Mouse (Mus musculus): ENCODE measurements around the gene Mindy1. TPM values are rescaled to one million over a fixed set of nuclear protein-coding genes. Genes with fewer than 3 reads are reported as not detected.

Mindy1 gene
- polyA plus RNA-seq (2012; rRNA removed), result 89.1 and 95.2 TPM in 2 replicates

DNA sequence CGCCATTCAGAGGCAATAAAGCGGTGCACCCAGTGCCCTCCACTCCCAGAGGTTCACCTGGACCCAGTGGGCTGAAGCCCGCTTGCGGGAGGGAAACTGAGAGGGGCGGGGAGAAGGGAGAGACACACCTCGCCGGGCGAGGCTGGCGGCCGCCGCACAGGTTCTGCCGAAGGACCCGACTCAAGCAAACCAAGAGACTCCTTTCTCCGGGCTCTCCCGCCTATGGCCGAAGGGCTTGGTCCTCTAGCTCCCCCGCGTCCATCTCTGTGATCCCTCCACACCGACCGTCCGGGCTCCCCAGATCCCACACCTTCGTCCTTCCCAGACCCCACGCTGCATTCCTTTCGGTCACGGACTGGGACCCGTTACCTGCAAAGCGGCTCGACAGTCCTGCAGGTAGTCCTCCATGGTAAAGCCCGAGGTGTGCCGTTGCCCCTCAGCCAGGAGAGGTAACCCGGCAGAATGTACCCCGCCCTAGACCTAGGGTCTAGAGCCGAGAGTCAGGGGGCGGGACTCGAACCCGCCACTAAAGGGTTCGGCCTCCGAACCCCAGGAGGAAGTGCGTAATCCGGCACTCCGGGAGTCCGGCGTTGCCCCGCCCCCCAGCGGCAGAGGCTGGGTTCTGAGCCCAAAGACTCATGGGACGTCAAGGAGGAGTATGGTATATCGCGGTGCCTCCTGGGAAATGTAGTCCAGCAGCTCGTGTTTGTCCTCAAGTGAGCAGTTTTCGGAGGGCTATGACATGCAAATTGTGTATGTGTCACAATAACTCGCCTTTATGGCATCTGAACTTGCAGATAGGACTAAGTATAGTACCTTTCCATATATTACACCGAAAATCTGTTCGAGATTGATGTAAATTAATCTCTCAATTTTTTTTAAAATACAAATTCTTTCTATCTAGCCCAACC lies at the start of gene Mindy1, which contains the start of gene Prune1:
Gene Mindy1, plus strand, starts transcription at position 130 of the 911 bp plus-strand sequence.
Gene Prune1, minus strand, starts transcription at position 861 of the 911 bp plus-strand sequence.
- DNase-seq, result peak; percentile 96
- under 1% methylated on average over 53 of the region's 53 CpGs for WGBS

DNA sequence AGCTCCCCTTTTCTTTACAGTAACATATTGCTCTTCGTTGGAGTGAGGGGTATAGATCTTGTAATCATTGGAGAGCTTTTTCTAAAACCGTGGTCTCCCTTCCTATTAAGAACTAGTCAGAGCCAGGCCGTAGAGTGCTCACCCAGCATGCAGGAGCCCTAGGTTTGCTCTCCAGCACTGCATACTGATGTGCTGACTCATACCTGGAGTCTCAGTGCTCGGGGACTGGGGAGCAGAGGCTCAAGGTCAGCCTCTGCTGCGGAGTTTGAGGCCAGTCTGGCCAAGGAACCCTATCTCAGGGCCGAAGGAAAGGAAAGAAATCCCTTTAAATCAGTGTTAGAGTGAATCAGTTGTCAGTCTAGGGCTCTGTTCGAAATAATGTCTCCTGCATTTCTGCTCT lies 48.4 kb upstream of the Mindy1 start:
- DNase-seq, result peak; percentile 38

More for the DNA sequence above, at the start of gene Mindy1, which contains the start of gene Prune1:
- TF ChIP-seq POLR2A (IDR thresholded peaks at IDR 0.05; ENCODE audit: borderline replicate concordance, extremely low read depth, low read depth, low read length) (peak; percentile 54; the same call in 1 of the 2 replicates), CTCF (IDR thresholded peaks at IDR 0.05; ENCODE audit: insufficient read depth, low read length) (no peak)
- peak within 1 kb of the TSS; percentile 88 for H3K4me3 ChIP-seq (replicated peaks; ENCODE audit: extremely low read depth, low read depth, low read length)
- peaks cover 6% of the 10 kb centered on the region; the same call in 1 of the 2 replicates for H3K4me1 ChIP-seq (ENCODE audit: control insufficient read depth, insufficient read depth, low read length)

DNA sequence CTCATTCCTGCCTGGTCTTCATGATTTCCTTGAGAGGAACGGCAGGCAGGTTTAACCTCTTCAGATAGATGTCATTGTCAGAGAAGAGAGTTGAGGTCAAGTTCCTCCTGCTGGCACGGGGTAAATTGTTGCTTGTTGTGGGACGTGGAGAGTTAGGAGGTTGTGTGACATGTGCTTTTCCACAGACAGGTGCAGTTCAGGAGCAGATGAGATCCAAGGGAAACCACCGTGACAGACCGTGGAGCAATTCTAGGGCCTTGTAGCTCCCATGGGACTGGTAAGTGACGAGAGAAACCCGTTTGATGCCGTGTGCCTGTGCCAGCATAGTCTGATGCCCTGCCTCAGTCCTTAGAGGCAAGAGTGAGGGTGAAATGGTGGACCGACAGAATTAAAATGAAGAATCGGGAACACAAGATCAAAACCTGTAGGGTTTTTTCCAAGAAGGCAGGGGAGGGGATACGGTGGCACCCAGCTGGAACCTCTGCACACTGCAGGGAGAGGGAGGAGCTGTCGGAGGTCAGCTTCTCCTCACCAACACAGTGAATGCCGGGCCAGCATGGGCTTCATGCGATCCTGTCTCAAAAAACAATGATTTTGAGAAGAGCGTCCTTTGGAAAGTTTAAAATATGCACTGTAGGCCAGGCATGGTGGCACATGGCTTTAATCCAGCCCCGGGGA lies 47.7 kb upstream of the Mindy1 start:
- WGBS, result 77% methylated on average over 16 of the region's 16 CpGs
- H3K4me3 ChIP-seq (replicated peaks; ENCODE audit: extremely low read depth, low read depth, low read length), result no peak overlapping the region
- TF ChIP-seq CTCF (IDR thresholded peaks at IDR 0.05; ENCODE audit: insufficient read depth, low read length) (no peak), POLR2A (IDR thresholded peaks at IDR 0.05; ENCODE audit: borderline replicate concordance, extremely low read depth, low read depth, low read length) (no peak)
- no peak for DNase-seq
- H3K4me1 ChIP-seq (ENCODE audit: control insufficient read depth, insufficient read depth, low read length), result peaks cover 14% of the 10 kb centered on the region

More for the DNA sequence above, 48.4 kb upstream of the Mindy1 start:
- Histone ChIP-seq H3K4me1 (ENCODE audit: control insufficient read depth, insufficient read depth, low read length) (peaks cover 14% of the 10 kb centered on the region), H3K4me3 (replicated peaks; ENCODE audit: extremely low read depth, low read depth, low read length) (no peak overlapping the region)
- WGBS, result 59% methylated on average over 7 of the region's 7 CpGs
- TF ChIP-seq POLR2A (IDR thresholded peaks at IDR 0.05; ENCODE audit: borderline replicate concordance, extremely low read depth, low read depth, low read length) (no peak), CTCF (IDR thresholded peaks at IDR 0.05; ENCODE audit: insufficient read depth, low read length) (no peak)

DNA sequence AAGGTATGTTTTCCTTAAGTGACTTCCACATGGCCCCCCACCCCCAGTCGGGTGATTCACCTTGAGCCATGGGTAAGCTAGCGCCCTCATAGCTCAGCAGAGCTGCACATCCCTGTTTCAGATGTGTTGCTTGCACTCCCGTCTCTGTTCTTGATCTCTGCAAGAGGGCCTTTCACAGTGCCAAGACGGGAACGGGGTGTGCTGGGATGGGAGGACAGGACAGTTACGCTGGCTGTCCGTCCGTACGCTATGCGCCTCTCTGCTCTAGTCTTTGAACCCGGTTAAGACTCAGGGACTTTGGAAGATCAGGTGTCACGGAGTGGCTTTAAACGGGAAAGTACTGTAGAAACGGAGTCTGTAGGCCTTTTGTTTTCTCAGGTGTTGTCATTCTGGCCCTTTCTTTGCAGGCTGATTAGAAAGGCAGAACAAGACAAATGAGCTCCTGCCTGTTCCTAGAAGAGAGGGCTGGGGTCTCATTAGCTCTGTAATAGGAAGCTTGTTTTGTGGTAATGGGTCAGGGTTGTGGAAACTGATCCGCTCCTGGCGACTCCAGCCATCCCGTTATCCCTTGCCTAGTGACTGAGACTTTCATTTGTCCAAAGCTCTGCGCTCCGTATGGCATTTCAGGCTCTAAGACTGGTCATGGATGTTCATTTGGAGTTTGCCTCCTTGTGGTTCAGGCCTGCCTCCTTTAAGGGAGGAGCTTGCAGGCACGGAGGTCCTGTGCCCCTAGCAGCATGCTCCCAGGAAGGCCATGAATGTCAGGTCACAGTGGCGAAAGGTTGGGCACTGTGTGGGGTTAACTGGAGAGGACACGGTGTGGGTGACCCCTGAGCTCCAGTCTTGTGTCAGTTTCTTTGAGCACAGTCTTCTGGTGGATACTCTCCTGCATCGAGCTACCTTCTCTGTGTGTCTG lies 45.5 kb upstream of the Mindy1 start:
- Histone ChIP-seq H3K4me3 (replicated peaks; ENCODE audit: extremely low read depth, low read depth, low read length) (no peak overlapping the region), H3K4me1 (ENCODE audit: control insufficient read depth, insufficient read depth, low read length) (peaks cover 14% of the 10 kb centered on the region)
- 84% methylated on average over 23 of the region's 23 CpGs for WGBS
- DNase-seq, result no peak
- TF ChIP-seq CTCF (IDR thresholded peaks at IDR 0.05; ENCODE audit: insufficient read depth, low read length) (no peak), POLR2A (IDR thresholded peaks at IDR 0.05; ENCODE audit: borderline replicate concordance, extremely low read depth, low read depth, low read length) (no peak)

DNA sequence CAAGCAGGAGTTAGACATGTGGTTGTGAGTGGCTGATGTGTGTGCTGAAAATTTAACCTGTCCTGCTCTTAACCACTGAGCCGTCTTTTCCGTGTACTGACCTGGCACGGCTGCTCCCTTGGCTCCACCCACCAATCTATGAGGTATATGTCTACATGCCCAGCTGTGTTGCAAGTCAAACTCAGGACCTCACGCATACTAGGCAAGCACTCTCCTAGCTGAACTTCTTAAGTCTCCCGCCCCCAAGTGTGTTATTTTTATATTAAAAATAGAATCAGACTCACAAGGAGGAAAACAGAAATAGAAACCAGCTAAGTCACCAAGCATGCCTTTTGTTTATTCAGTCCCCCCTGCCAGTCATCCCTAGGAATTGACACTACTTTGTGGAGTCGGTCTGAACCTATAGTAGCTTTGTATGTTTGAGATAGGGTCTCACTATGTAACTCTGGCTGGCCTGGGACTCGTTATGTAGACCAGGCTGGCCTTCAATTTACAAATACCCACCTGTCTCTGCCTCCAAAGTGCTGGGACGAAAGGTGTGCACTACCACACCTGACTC lies 43.5 kb upstream of the Mindy1 start:
- 52% methylated on average over 8 of the region's 8 CpGs for WGBS
- H3K4me1 ChIP-seq (ENCODE audit: control insufficient read depth, insufficient read depth, low read length), result peaks cover under 1% of the 10 kb centered on the region; the same call in 1 of the 2 replicates
- H3K4me3 ChIP-seq (replicated peaks; ENCODE audit: extremely low read depth, low read depth, low read length), result no peak overlapping the region
- TF ChIP-seq CTCF (IDR thresholded peaks at IDR 0.05; ENCODE audit: insufficient read depth, low read length) (no peak), POLR2A (IDR thresholded peaks at IDR 0.05; ENCODE audit: borderline replicate concordance, extremely low read depth, low read depth, low read length) (no peak)
- DNase-seq, result no peak

DNA sequence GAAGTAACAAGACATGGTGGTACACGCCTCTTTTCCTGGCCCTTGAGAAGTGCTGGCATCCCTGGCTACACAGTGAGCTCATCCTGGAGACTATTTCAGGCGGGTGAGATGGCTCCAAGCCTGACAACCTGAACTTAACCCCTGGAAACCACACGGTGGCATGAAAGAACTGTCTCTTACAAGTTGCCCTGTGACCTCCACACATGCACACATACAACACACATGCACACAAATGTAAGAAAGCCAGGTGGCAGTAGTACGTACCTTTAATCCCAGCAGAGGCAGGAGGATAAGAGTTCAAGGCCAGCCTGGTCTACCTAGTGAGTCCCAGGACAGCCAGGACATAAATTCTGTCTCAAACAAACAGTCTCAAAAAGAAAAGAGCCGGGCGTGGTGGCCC lies 42.1 kb upstream of the Mindy1 start:
- 66% methylated on average over 6 of the region's 6 CpGs for WGBS
- TF ChIP-seq POLR2A (IDR thresholded peaks at IDR 0.05; ENCODE audit: borderline replicate concordance, extremely low read depth, low read depth, low read length) (no peak), CTCF (IDR thresholded peaks at IDR 0.05; ENCODE audit: insufficient read depth, low read length) (no peak)
- no peak for DNase-seq

DNA sequence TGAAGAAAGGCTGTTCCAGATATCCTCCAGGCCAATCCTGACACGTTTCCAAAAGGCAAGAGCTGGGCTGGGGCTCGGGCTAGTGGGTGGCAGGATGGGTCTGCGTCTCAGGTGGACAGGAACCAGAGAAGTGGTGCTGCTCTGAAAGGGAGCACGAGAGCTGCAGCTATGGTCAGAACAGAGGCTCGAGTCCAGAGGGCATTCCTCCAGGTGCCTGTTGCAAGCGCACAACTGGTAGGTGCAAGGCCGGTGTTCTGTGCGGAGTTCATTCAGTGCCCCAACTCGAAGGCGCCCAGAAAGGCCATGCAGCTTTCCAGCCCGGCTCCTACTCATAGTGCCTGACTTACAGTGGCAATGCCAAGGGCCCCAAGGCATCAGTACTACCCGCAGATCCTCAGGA lies 41.2 kb upstream of the Mindy1 start:
- DNase-seq, result no peak
- Histone ChIP-seq H3K4me1 (ENCODE audit: control insufficient read depth, insufficient read depth, low read length) (no peaks in the 10 kb centered on the region; the same call in 1 of the 2 replicates), H3K4me3 (replicated peaks; ENCODE audit: extremely low read depth, low read depth, low read length) (no peak overlapping the region)
- 84% methylated on average over 12 of the region's 12 CpGs for WGBS
- TF ChIP-seq CTCF (IDR thresholded peaks at IDR 0.05; ENCODE audit: insufficient read depth, low read length) (no peak), POLR2A (IDR thresholded peaks at IDR 0.05; ENCODE audit: borderline replicate concordance, extremely low read depth, low read depth, low read length) (no peak)

More for the DNA sequence above, 42.1 kb upstream of the Mindy1 start:
- no peaks in the 10 kb centered on the region; the same call in 1 of the 2 replicates for H3K4me1 ChIP-seq (ENCODE audit: control insufficient read depth, insufficient read depth, low read length)
- H3K4me3 ChIP-seq (replicated peaks; ENCODE audit: extremely low read depth, low read depth, low read length), result no peak overlapping the region

DNA sequence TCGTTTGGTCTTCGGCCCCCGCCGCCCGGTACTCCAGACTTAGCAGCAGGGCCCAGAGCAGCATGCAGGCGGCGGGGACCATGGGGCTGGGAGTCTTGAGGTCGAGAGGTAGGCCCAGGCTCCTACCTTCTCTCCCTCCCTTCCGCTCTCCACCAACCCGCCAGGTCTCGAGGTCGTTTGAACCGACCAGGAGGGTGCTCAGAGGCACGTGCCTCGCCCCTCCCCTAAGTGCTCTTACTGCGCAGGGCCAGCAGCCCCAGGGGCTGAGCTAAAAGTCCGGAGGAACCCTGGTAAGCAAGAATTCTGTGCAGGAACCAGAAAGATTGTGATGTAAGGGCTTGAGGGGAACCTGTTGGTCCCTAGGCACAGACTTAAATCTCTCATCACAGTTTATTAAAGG lies 40.2 kb upstream of the Mindy1 start:
- Histone ChIP-seq H3K4me1 (ENCODE audit: control insufficient read depth, insufficient read depth, low read length) (no peaks in the 10 kb centered on the region; the same call in 1 of the 2 replicates), H3K4me3 (replicated peaks; ENCODE audit: extremely low read depth, low read depth, low read length) (no peak overlapping the region)
- DNase-seq, result no peak
- WGBS, result 41% methylated on average over 17 of the region's 17 CpGs
- no peak for TF ChIP-seq CTCF (IDR thresholded peaks at IDR 0.05; ENCODE audit: insufficient read depth, low read length)
- no peak for TF ChIP-seq POLR2A (IDR thresholded peaks at IDR 0.05; ENCODE audit: borderline replicate concordance, extremely low read depth, low read depth, low read length)

Measured in lung, adult 2 months (tissue).